Mouse (Mus musculus) lung, adult 2 months (tissue): ENCODE data around the gene Arpp21. TPM values are rescaled to one million over a fixed set of nuclear protein-coding genes. Genes with fewer than 3 reads are reported as not detected.
"Not testable (repeated sequence)": the region's sequence is repeated elsewhere in the genome, so short reads cannot be mapped to it uniquely, and the experiment has no call there.

ENCODE experiments used
- DNase-seq: peaks from one replicate; pipeline ENCODE4 v3.0.0; 2022
- H3K4me1 ChIP-seq: fragments of 200-500 bp; 2 replicates; pipeline ENCODE4 v1.6.1; 2011; ENCODE audit warnings: low read length; ENCODE audit not compliant: control insufficient read depth, insufficient read depth
- H3K4me3 ChIP-seq: fragments of 200-500 bp; replicated peaks from 2 replicates; pipeline ENCODE3; 2011; ENCODE audit warnings: low read depth, mild to moderate bottlenecking, control low read depth, low read length; ENCODE audit errors: extremely low read depth
- CTCF ChIP-seq: fragments of 200-500 bp; IDR thresholded peaks from 2 replicates; pipeline ENCODE4 v1.5.1; 2011; ENCODE audit warnings: mild to moderate bottlenecking, low read length, control low read depth; ENCODE audit not compliant: insufficient read depth
- POLR2A ChIP-seq: fragments of 200-500 bp; IDR thresholded peaks from 2 replicates; pipeline ENCODE4 v1.6.1; 2011; ENCODE audit warnings: low read depth, mild to moderate bottlenecking, control low read depth, low read length, borderline replicate concordance; ENCODE audit errors: extremely low read depth
- WGBS: fragments of 180-500 bp; shearing (Covaris S2); methylation state at CpG from one replicate; pipeline ENCODE4 v1.1.7; 2018; 5-methylcytosine and 5-hydroxymethylcytosine counted together
- polyA plus RNA-seq: library from polyadenylated mRNA; depleted of rRNA; stranded (reverse); fragments of >200 nt; gene quantifications from 2 replicates; pipeline ENCODE4 v1.2.3, GENCODE M21; 2012

Arpp21 gene
- polyA plus RNA-seq, 1 experiment, result 1.0 TPM

DNA sequence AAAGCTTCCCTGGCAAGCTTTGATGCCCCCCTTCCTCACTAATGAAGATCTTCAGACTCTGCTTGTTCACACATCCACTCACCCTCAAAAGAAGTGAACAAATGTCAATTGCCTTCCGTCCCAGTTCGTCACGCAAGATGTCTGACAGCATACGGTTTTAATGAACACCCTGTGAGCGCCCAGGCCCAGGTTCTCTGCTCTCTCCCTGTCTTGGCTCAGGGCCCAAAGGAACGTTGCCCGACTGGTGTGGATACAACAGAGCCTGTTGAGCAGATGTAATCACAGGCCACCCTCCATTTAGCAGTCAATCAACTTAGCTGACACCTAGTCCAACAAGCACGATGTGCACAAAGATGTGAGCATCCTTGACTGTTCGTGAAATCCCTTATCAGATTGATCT is 198.0 kb downstream of the Arpp21 start:
- DNase-seq, result no peak
- TF ChIP-seq CTCF, result no peak
- no peak for TF ChIP-seq POLR2A
- 46% methylated on average over 9 of the region's 9 CpGs for WGBS
- Histone ChIP-seq H3K4me1 (no peaks in the 10 kb centered on the region), H3K4me3 (no peak overlapping the region)

GRCm38 (mm10) chr9:112033840-112034239 is 201.9 kb downstream of the Arpp21 start:
- DNase-seq, H3K4me1 ChIP-seq, H3K4me3 ChIP-seq: not testable (repeated sequence)
- 32% methylated on average over 4 of the region's 10 CpGs for WGBS

GRCm38 (mm10) chr9:112032169-112032568 is 203.6 kb downstream of the Arpp21 start:
- Histone ChIP-seq H3K4me3 (no peak overlapping the region), H3K4me1 (no peaks in the 10 kb centered on the region)
- TF ChIP-seq POLR2A, result no peak
- no peak for TF ChIP-seq CTCF
- DNase-seq, result no peak
- 78% methylated on average over 7 of the region's 7 CpGs for WGBS

- TF ChIP-seq POLR2A (no peak), CTCF (no peak)
- WGBS, result 72% methylated on average over 8 of the region's 8 CpGs
- no peak for DNase-seq
Measured at GRCm38 (mm10) chr9:112023562-112024015, 212.1 kb downstream of the Arpp21 start.

GRCm38 (mm10) chr9:112023111-112023510 is 212.6 kb downstream of the Arpp21 start:
- 81% methylated on average over 5 of the region's 5 CpGs for WGBS

More at GRCm38 (mm10) chr9:112023562-112024015, 212.1 kb downstream of the Arpp21 start:
- Histone ChIP-seq H3K4me1 (no peaks in the 10 kb centered on the region), H3K4me3 (no peak overlapping the region)

More at GRCm38 (mm10) chr9:112023111-112023510, 212.6 kb downstream of the Arpp21 start:
- DNase-seq, result no peak
- H3K4me1 ChIP-seq, result no peaks in the 10 kb centered on the region
- TF ChIP-seq CTCF (no peak), POLR2A (no peak)
- no peak overlapping the region for H3K4me3 ChIP-seq
